Mouse (Mus musculus) erythroblast, embryonic 14.5 days (primary cell): Measurements from ENCODE around the gene Emc3.

ENCODE experiments used
- GATA1 ChIP-seq: IDR thresholded peaks from 2 replicates; pipeline ENCODE4 v1.6.1; 2012; ENCODE audit warnings: low read length, inconsistent platforms, mixed read lengths
- TAL1 ChIP-seq: IDR thresholded peaks from 3 replicates; pipeline ENCODE4 v1.6.1; 2012; ENCODE audit warnings: low read length, inconsistent platforms, mixed read lengths

DNA sequence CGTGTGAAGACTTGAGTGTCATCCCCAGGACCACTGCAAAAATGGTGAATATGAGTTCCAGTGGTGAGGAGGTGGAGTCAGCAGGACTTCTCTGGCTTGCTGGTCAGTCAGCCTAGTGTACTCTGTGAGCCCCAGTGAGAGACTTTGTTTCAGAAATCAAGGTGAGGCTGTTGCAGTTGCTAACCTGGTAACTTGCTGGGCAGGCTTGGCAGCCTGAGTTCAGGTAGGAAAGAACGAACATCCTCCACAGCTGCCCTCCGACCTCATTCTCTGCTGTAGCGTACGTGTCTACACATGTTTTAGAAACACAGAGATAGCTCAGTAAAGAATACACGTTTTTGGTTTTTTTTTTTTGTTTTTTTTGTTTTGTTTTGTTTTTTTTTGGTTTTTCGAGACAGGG, 3.4 kb upstream of the Emc3 start:
- TF ChIP-seq TAL1, result no peak
- no peak for TF ChIP-seq GATA1
